Mouse (Mus musculus) midbrain, embryonic 13.5 days (tissue): ENCODE results near the gene Stbd1. TPM values are rescaled to one million over a fixed set of nuclear protein-coding genes. Genes with fewer than 3 reads are reported as not detected.
A peak's percentile ranks its signal among the peaks of the same experiment; 100 is the strongest.

Source experiments
- ATAC-seq: fragments of 200-750 bp; cut with Nextera tagmentation; 2 replicates; pipeline ENCODE4 v1.8.0; 2017; ENCODE audit warnings: mild to moderate bottlenecking, moderate TSS enrichment, moderate library complexity
- H3K27ac ChIP-seq: fragments of 300-500 bp; sonication (generic); 2 replicates; pipeline ENCODE4 v1.5.1; 2015; ENCODE audit warnings: inconsistent platforms, mild to moderate bottlenecking, moderate library complexity
- H3K27me3 ChIP-seq: fragments of 300-500 bp; sonication (generic); 2 replicates; pipeline ENCODE4 v1.6.1; 2015; ENCODE audit warnings: mild to moderate bottlenecking, inconsistent platforms
- H3K36me3 ChIP-seq: fragments of 300-500 bp; sonication (generic); 2 replicates; pipeline ENCODE4 v1.6.1; 2015; ENCODE audit warnings: mild to moderate bottlenecking, inconsistent platforms
- H3K4me1 ChIP-seq: fragments of 300-500 bp; sonication (generic); replicated peaks from 2 replicates; pipeline ENCODE4 v1.6.1; 2015; ENCODE audit warnings: inconsistent platforms
- H3K4me2 ChIP-seq: fragments of 300-500 bp; sonication (generic); replicated peaks from 2 replicates; pipeline ENCODE4 v1.6.1; 2015; ENCODE audit warnings: moderate library complexity, mild to moderate bottlenecking, inconsistent platforms
- H3K4me3 ChIP-seq: fragments of 300-500 bp; sonication (generic); replicated peaks from 2 replicates; pipeline ENCODE4 v1.5.1; 2015; ENCODE audit warnings: mild to moderate bottlenecking, inconsistent platforms
- H3K9ac ChIP-seq: fragments of 300-500 bp; sonication (generic); replicated peaks from 2 replicates; pipeline ENCODE4 v1.6.1; 2015; ENCODE audit warnings: mild to moderate bottlenecking, inconsistent platforms
- H3K9me3 ChIP-seq: fragments of 300-500 bp; sonication (generic); 2 replicates; pipeline ENCODE4 v1.6.1; 2016; ENCODE audit warnings: mild to moderate bottlenecking, inconsistent platforms
- WGBS: fragments of 180-500 bp; shearing (Covaris S2); methylation state at CpG from one replicate; pipeline ENCODE4 v1.1.7; 2015; 5-methylcytosine and 5-hydroxymethylcytosine counted together
- polyA plus RNA-seq: library from polyadenylated mRNA; unstranded; fragments of >200 nt; fragmentation: Nextera tagmentation; extraction: Ambion mirVana; gene quantifications from 2 replicates; pipeline ENCODE4 v1.2.1, GENCODE M21; 2015

Gene Stbd1
- polyA plus RNA-seq: 3.2 and 4.6 TPM in 2 replicates

DNA sequence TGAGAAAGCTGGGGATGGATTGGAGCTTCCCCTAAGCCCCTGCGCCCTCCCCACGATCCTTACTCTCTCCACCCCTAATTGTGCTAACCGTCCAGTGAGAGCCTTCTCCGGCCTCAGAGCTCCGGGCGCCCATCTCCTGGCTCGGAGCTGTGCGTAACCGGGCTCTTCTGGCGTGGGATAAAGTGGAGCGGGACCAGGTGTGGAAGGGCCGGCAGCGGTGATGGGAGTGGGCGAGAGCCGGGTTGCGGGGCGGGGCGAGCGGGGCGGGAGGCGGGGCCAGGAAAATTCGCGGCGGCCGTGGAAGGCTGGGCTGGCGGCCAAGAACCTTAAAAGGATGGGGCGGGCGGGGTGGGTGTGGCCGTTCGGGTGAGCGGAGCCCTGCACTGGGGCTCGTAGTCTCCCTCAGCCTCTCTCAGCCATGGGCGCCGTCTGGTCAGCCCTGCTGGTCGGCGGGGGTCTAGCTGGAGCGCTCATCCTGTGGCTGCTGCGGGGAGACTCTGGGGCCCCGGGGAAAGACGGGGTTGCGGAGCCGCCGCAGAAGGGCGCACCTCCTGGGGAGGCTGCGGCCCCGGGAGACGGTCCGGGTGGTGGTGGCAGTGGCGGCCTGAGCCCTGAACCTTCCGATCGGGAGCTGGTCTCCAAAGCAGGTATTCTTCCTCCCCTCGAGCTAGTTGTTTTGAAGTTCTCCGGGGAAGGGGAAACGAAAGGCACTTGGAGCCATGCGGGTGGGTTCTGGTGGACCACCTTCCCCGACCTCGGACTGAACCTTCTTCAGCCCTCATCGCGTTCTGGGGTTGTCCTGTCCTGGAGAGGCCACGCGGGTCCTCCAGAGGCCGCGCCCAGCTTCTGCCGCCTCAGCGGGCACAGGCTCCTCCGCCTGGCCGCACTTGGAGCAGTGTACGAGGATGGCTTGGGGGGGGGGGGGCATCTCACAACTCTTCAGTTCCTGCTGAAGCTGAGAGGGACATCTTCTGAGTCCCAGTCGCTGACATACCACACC is at the start of gene Stbd1:
Stbd1 (plus strand) TSS at position 351 of the 1,000 bp plus-strand sequence.
- peaks cover 27% of the 10 kb centered on the region for H3K27me3 ChIP-seq
- ATAC-seq: peak; percentile 96
- H3K4me3 ChIP-seq: peak within 1 kb of the TSS; percentile 69
- peak within 1 kb of the TSS; percentile 98 for H3K4me2 ChIP-seq
- H3K36me3 ChIP-seq: no peaks in the 10 kb centered on the region
- H3K27ac ChIP-seq: no peak within 1 kb of the TSS
- under 1% methylated on average over 68 of the region's 69 CpGs for WGBS
- H3K9me3 ChIP-seq: no peaks in the 10 kb centered on the region
- H3K4me1 ChIP-seq: peaks cover 7% of the 10 kb centered on the region
- H3K9ac ChIP-seq: peak within 1 kb of the TSS; percentile 74

- Histone ChIP-seq H3K9me3 (no peaks in the 10 kb centered on the region), H3K4me2 (no peak overlapping the region), H3K27ac (no peak overlapping the region), H3K36me3 (no peaks in the 10 kb centered on the region), H3K27me3 (no peaks in the 10 kb centered on the region), H3K4me1 (no peaks in the 10 kb centered on the region), H3K9ac (no peak overlapping the region), H3K4me3 (no peak overlapping the region)
- no peak for ATAC-seq
- 68% methylated on average over 3 of the region's 3 CpGs for WGBS
Measured at GRCm38 (mm10) chr5:92553939-92554338, 48.9 kb upstream of the Stbd1 start.

DNA sequence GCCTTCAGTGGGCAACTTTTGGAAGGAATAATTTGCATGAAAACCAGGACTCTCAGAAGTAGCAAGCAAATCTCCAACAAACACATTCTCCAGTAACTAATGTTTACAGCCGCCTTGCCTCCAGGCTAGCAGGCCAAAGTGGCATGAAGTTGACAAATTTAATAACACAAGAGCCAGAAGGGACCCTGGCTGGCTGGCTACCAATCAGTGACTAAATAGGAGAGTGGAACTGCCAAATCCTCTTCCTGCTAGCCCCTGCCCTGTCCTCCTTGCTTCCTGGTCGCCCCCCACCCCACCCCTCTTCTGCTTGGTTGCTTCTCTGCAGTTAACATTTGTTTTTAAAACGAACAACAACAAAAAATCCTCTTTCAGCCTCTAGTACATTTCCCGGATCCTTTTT is 48.4 kb upstream of the Stbd1 start:
- no peak for ATAC-seq
- H3K4me1 ChIP-seq: no peaks in the 10 kb centered on the region
- H3K27ac ChIP-seq: no peak overlapping the region
- H3K9me3 ChIP-seq: no peaks in the 10 kb centered on the region
- no peaks in the 10 kb centered on the region for H3K27me3 ChIP-seq
- WGBS: 81% methylated on average over 4 of the region's 4 CpGs
- no peaks in the 10 kb centered on the region for H3K36me3 ChIP-seq
- H3K4me2 ChIP-seq: no peak overlapping the region
- H3K4me3 ChIP-seq: no peak overlapping the region
- H3K9ac ChIP-seq: no peak overlapping the region

DNA sequence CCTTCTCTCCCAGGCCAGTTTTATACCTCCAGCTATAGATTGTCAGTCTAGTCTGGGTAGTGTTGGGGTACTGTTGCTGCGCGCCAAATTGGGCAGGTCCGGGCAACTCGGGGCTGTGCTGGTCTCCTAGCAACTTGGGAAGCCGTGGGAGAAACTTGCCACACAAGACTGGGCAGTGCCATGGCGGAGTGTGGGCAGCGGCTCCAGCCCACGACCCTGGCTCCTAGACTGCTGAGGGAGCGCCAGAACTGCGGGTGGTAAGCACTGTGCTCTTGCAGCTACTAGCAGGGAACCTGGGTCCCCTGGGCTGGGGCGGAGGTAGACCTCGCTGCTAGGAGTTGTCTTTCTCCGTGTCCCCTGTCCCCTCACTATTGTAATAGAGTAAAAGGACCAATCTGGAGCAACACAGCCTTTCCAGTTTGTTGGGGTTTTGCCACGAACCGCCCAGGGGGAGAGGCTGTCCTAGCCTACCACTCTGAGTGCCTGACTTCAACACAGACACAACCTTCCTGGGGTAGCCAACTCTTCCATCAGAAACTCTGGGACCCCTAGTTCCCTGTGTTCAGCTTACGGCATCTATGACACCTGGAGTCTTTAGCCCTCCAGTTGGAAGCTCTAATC is 47.8 kb upstream of the Stbd1 start, which contains the start of gene Fam47e:
Fam47e (plus strand) TSS at position 179 of the 621 bp plus-strand sequence.
- Histone ChIP-seq H3K4me3 (no peak within 1 kb of the TSS), H3K4me2 (no peak within 1 kb of the TSS), H3K27ac (no peak within 1 kb of the TSS), H3K27me3 (no peaks in the 10 kb centered on the region), H3K9me3 (no peaks in the 10 kb centered on the region), H3K4me1 (no peaks in the 10 kb centered on the region), H3K9ac (no peak within 1 kb of the TSS), H3K36me3 (no peaks in the 10 kb centered on the region)
- ATAC-seq: no peak
- 82% methylated on average over 16 of the region's 16 CpGs for whole genome bisulfite sequencing

GRCm38 (mm10) chr5:92555905-92556304 is 46.9 kb upstream of the Stbd1 start:
- H3K4me2 ChIP-seq: no peak overlapping the region
- 92% methylated on average over 1 of the region's 1 CpGs for WGBS
- H3K9me3 ChIP-seq: no peaks in the 10 kb centered on the region
- no peak for ATAC-seq
- no peaks in the 10 kb centered on the region for H3K27me3 ChIP-seq
- no peak overlapping the region for H3K27ac ChIP-seq
- no peaks in the 10 kb centered on the region for H3K4me1 ChIP-seq
- H3K9ac ChIP-seq: no peak overlapping the region
- H3K36me3 ChIP-seq: no peaks in the 10 kb centered on the region
- H3K4me3 ChIP-seq: no peak overlapping the region

DNA sequence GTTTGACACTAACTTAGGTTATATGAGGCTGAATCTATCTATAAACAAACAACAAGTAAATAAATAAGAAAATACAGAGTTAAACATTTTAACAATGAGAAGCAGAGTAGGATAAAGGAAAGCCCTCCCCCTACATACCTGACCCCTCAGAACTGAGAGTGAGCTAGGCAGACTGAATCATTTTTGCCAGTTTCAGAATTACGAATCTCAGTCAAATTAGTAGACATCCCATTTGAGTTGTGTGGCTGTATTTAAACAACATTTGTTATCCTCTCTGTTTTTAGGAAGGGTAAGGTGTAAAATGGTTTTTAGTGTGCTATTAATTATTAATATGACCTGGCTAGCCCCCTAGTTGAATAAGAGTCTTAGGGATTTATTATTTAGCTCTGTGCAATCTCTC is 45.3 kb upstream of the Stbd1 start:
- H3K4me2 ChIP-seq: no peak overlapping the region
- H3K27ac ChIP-seq: no peak overlapping the region
- no peak overlapping the region for H3K4me3 ChIP-seq
- ATAC-seq: no peak
- 91% methylated on average over 1 of the region's 1 CpGs for WGBS
- no peaks in the 10 kb centered on the region for H3K36me3 ChIP-seq
- no peaks in the 10 kb centered on the region for H3K4me1 ChIP-seq
- no peaks in the 10 kb centered on the region for H3K27me3 ChIP-seq
- no peaks in the 10 kb centered on the region for H3K9me3 ChIP-seq
- H3K9ac ChIP-seq: no peak overlapping the region

DNA sequence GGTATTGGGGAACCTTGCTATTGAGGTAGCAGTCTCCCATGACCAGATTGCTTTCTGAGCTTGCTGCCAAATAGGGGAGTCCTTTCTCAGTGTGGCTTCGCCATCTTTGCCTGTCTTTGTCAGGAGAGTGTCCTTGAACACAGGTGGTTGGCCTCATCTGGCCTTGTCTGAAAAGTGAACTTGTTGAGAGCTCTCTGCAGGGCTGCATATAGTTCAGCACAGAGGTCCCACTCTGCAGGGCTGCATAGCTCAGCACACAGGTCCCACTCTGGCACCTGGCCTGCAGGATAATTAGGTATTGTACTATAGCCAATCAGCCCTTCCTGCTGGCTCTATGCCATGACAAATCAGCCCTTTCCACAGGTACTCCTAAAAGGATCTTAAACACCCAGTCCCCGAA is 42.6 kb upstream of the Stbd1 start:
- Histone ChIP-seq H3K4me1 (no peaks in the 10 kb centered on the region), H3K27ac (no peak overlapping the region), H3K4me2 (no peak overlapping the region), H3K4me3 (no peak overlapping the region), H3K9me3 (no peaks in the 10 kb centered on the region), H3K36me3 (no peaks in the 10 kb centered on the region), H3K27me3 (no peaks in the 10 kb centered on the region), H3K9ac (no peak overlapping the region)
- WGBS: 92% methylated on average over 2 of the region's 2 CpGs
- no peak for ATAC-seq

DNA sequence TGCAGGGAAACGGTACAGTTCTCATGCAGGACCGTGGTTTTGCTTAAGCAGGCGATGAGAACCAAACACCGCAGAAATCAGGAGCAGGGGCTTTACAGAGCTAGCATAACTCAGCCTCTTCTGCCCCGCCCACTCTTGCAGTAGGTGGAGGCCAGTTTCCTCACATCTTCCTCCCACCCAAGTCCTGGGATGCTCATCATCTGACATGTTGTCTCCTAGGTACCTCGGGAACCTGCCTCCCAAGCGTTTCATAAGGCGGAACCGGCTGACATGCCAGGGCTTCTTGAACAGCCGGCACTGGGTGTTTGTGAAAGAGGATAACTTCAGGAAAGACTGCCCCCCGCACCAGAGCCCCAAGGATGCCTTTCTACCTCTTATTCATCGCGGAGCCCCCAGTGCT is 40.8 kb upstream of the Stbd1 start:
- H3K9me3 ChIP-seq: no peaks in the 10 kb centered on the region
- H3K27ac ChIP-seq: no peak overlapping the region
- H3K4me3 ChIP-seq: no peak overlapping the region
- no peak for ATAC-seq
- H3K36me3 ChIP-seq: no peaks in the 10 kb centered on the region
- no peaks in the 10 kb centered on the region for H3K4me1 ChIP-seq
- H3K4me2 ChIP-seq: no peak overlapping the region
- no peaks in the 10 kb centered on the region for H3K27me3 ChIP-seq
- no peak overlapping the region for H3K9ac ChIP-seq
- 79% methylated on average over 13 of the region's 13 CpGs for WGBS

- H3K9me3 ChIP-seq: no peaks in the 10 kb centered on the region
- no peak overlapping the region for H3K4me2 ChIP-seq
- no peaks in the 10 kb centered on the region for H3K4me1 ChIP-seq
- no peaks in the 10 kb centered on the region for H3K27me3 ChIP-seq
- WGBS: 89% methylated on average over 4 of the region's 4 CpGs
- no peaks in the 10 kb centered on the region for H3K36me3 ChIP-seq
- H3K4me3 ChIP-seq: no peak overlapping the region
- no peak overlapping the region for H3K9ac ChIP-seq
- no peak for ATAC-seq
- no peak overlapping the region for H3K27ac ChIP-seq
Measured at GRCm38 (mm10) chr5:92571232-92571631, 31.6 kb upstream of the Stbd1 start.

GRCm38 (mm10) chr5:92579559-92579958 is 23.3 kb upstream of the Stbd1 start:
- H3K9ac ChIP-seq: no peak overlapping the region
- no peak for ATAC-seq
- H3K36me3 ChIP-seq: no peaks in the 10 kb centered on the region
- WGBS: 93% methylated on average over 14 of the region's 14 CpGs
- no peak overlapping the region for H3K27ac ChIP-seq
- H3K4me2 ChIP-seq: no peak overlapping the region
- H3K4me1 ChIP-seq: no peaks in the 10 kb centered on the region
- H3K4me3 ChIP-seq: no peak overlapping the region
- no peaks in the 10 kb centered on the region for H3K9me3 ChIP-seq
- no peaks in the 10 kb centered on the region for H3K27me3 ChIP-seq

DNA sequence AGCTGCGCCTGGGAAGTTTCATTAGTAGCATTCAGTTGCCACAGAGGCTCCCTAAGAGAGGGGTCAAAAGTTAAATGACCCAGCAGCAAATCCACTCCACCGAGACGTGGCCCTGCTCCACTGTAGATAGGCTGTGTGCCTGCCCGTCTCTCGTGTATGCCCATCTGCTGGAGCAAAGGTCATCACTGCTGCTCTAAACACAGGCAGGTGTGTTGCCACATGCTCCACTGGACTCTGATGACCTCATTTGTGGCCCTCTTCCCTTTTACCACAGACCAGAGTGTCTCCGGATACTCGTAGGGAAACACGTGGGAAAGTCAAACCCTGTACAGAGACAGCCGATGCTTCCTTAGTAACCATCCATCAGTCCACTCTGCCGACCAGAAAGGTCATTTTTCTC is 16.9 kb upstream of the Stbd1 start:
- Histone ChIP-seq H3K36me3 (no peaks in the 10 kb centered on the region), H3K27me3 (no peaks in the 10 kb centered on the region), H3K9ac (no peak overlapping the region), H3K4me3 (no peak overlapping the region), H3K4me1 (no peaks in the 10 kb centered on the region), H3K4me2 (no peak overlapping the region), H3K9me3 (no peaks in the 10 kb centered on the region), H3K27ac (no peak overlapping the region)
- ATAC-seq: no peak
- 75% methylated on average over 10 of the region's 10 CpGs for whole genome bisulfite sequencing

DNA sequence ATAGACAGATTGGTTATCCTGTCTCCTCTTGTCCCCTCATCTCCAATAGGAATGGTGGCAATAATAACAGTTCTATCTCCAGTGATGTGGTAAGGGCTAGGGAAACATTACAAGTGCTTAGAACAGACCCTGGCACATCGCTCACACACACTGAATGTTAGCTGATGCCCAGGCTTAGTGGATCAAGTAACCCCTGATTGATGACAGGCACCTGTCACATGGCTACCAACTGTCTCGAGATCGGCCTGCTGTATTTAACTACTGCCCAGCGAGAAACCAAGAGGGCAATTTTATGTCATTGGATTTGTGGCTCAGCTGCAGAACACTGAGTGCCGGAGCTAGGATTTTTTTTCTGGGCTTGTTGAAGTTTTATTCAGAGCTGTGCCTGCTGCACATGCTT is 7.8 kb upstream of the Stbd1 start:
- 82% methylated on average over 5 of the region's 5 CpGs for WGBS
- Histone ChIP-seq H3K27me3 (no peaks in the 10 kb centered on the region), H3K4me2 (no peak overlapping the region), H3K4me1 (no peaks in the 10 kb centered on the region), H3K9me3 (no peaks in the 10 kb centered on the region), H3K27ac (no peak overlapping the region), H3K36me3 (no peaks in the 10 kb centered on the region), H3K4me3 (no peak overlapping the region), H3K9ac (no peak overlapping the region)
- no peak for ATAC-seq
